Mouse (Mus musculus) brain, embryonic 14.5 days (tissue): ENCODE measurements around the gene Pld1.

Experiments
- CTCF ChIP-seq: fragments of 200-500 bp; IDR thresholded peaks from 2 replicates; pipeline ENCODE4 v1.5.1; 2012; ENCODE audit warnings: inconsistent platforms, mild to moderate bottlenecking, moderate library complexity, borderline replicate concordance; ENCODE audit not compliant: insufficient read depth, insufficient read length; ENCODE audit errors: extremely low read depth
- POLR2A ChIP-seq: fragments of 200-500 bp; IDR thresholded peaks from 2 replicates; pipeline ENCODE4 v1.6.1; 2012; ENCODE audit warnings: mild to moderate bottlenecking, inconsistent platforms, borderline replicate concordance; ENCODE audit not compliant: poor library complexity, insufficient read depth, insufficient read length, severe bottlenecking; ENCODE audit errors: extremely low read depth

GRCm38 (mm10) chr3:27918656-27919436, 19.6 kb upstream of the Pld1 start:
- no peak for TF ChIP-seq CTCF
- no peak for TF ChIP-seq POLR2A
